Mouse (Mus musculus) CD4-positive naive resting alpha-beta T cell, adult 57 days (primary cell): ENCODE results near the gene Ankrd50. TPM values are rescaled to one million over a fixed set of nuclear protein-coding genes. Genes with fewer than 3 reads are reported as not detected.

ENCODE experiments used
- total RNA-seq: library from RNA; stranded (reverse); gene quantifications from one replicate; pipeline ENCODE4 v1.2.4, GENCODE M21; 2023

The Ankrd50 gene
- total RNA-seq: 65.8 TPM

GRCm38 (mm10) chr3:38484191-38485106, at the start of gene Ankrd50:
Gene Ankrd50 (minus strand): TSS chr3:38484844.

